Mouse (Mus musculus) embryonic facial prominence, embryonic 10.5 days (tissue): ENCODE measurements at regions not wholly inside any gene's neighbourhood (a gene's known extent, or its start where the extent isn't known, plus 50 kb on each side); places are given as distances from the start of the nearest gene placed in this dataset.

ENCODE experiments used
- DNase-seq: peaks from one replicate; pipeline ENCODE4 v3.0.0-alpha.2; 2017; ENCODE audit warnings: low spot score
- H3K27ac ChIP-seq: fragments of 300-500 bp; sonication (generic); replicated peaks from 2 replicates; pipeline ENCODE4 v1.5.1; 2016; ENCODE audit warnings: mild to moderate bottlenecking
- H3K27me3 ChIP-seq: fragments of 300-500 bp; sonication (generic); replicated peaks from 2 replicates; pipeline ENCODE4 v1.6.1; 2016; ENCODE audit warnings: low read depth, mild to moderate bottlenecking; ENCODE audit not compliant: poor library complexity, severe bottlenecking
- H3K36me3 ChIP-seq: fragments of 300-500 bp; sonication (generic); replicated peaks from 2 replicates; pipeline ENCODE4 v1.6.1; 2016; ENCODE audit warnings: mild to moderate bottlenecking, moderate library complexity
- H3K4me1 ChIP-seq: fragments of 300-500 bp; sonication (generic); 2 replicates; pipeline ENCODE4 v1.6.1; 2016
- H3K4me3 ChIP-seq: fragments of 300-500 bp; sonication (generic); 2 replicates; pipeline ENCODE4 v1.5.1; 2016; ENCODE audit warnings: mild to moderate bottlenecking, moderate library complexity
- H3K9me3 ChIP-seq: fragments of 300-500 bp; sonication (generic); 2 replicates; pipeline ENCODE4 v1.6.1; 2016; ENCODE audit warnings: mild to moderate bottlenecking
- WGBS: fragments of 180-500 bp; shearing (Covaris S2); methylation state at CpG from one replicate; pipeline ENCODE4 v1.1.7; 2016; 5-methylcytosine and 5-hydroxymethylcytosine counted together

GRCm38 (mm10) chr11:105507332-105507971 lies 50.9 kb upstream of the March10 start:
- Histone ChIP-seq H3K4me1 (peaks cover 61% of the 10 kb centered on the region), H3K27me3 (0 out of 2 replicates have a peak, but pooled peaks cover 5% of the 10 kb centered on the region), H3K9me3 (no peaks in the 10 kb centered on the region), H3K36me3 (no peaks in the 10 kb centered on the region), H3K27ac (peak overlapping the region; percentile 80), H3K4me3 (peak overlapping the region; percentile 35)
- 32% methylated on average over 8 of the region's 8 CpGs for WGBS
- peak; percentile 24 for DNase-seq
